Mouse (Mus musculus) A20 (cell line): ENCODE data around the gene Ahr.

ENCODE experiments used
- DNase-seq: peaks from one replicate; pipeline ENCODE4 v3.0.0-alpha.2; 2011; ENCODE audit warnings: low read depth, low spot score

Ahr gene

GRCm38 (mm10) chr12:35534754-35535236, at the start of gene Ahr:
Gene Ahr, minus strand, starts transcription at chr12:35535038.
- peak; percentile 89 for DNase-seq

DNA sequence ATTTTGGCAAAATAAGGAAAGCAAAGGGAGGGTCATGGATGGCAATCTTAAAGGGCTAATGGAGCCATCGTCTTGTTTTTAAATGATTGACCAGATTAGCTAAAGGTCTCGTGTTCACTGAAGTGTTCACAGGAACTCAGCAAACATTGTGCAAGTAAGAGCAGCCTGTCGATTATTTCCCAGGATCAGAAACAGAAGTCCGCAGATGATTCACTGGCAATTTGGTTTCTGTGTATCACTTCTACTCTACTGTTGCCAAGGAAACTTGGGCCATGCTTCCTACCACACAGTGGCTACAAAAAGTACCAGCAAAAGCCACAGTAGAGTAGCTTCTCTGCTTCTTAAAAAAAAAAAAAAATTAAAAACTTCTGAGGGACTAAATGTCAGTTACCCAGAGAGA, 44.0 kb upstream of the Ahr start:
- DNase-seq, result no peak

DNA sequence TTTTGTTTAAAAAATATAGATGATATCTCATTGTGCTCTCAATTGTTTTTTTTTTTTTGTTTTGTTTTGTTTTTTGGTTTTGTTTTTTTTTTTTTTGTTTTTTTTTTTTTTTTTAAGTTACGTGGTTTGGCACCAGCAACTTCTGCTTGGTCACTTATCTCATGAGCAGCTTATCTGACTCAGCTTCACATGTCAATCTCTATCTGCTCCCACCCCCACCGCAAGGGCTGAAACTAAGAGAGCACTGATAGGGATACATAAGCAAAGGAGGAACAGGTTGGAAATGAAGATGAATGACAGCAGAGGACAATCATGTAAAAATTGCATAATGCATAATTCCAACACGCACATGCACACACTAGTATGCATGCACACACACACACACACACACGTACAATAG, 41.3 kb upstream of the Ahr start:
- DNase-seq, result no peak

GRCm38 (mm10) chr12:35573713-35574112, 38.9 kb upstream of the Ahr start:
- DNase-seq, result no peak

DNA sequence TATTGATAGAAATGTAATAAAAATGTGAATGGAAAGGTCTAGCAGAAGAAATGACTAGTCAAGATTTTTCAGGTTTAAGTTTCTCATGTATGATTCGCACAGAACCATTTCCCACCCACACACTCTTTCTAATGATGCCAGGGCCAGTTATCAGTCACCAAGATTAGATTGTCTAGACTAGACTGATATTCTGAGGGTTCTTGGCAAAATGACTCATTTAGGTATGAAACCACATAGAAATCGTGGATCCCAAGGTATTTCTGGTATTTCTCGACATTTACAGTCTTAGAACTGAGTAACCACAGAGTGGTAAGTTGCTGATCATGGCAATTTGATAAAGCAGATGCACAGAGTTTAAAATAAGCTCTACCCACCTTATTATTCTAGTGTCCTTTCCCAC, 28.0 kb upstream of the Ahr start:
- DNase-seq, result no peak

DNA sequence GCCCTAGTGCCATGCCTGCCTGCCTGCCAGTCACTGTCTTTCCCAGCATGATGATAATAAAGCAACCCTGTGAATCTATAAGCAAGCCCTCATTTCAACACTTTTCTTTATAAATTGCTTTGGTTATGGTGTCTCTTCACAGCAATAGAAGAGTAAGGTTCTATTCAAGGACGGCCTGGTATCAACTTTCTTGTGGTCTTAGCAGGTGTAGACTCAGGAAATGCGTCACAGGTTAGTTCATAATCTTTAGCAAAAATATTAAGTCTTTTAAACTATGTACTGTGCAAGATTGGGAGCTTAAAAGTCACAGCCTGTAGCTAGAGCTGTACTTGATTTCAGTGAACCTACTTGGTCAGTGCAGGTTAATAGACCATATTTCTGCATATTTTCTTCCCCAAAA, 24.0 kb upstream of the Ahr start:
- DNase-seq, result no peak

GRCm38 (mm10) chr12:35555925-35556324, 21.1 kb upstream of the Ahr start:
- no peak for DNase-seq

DNA sequence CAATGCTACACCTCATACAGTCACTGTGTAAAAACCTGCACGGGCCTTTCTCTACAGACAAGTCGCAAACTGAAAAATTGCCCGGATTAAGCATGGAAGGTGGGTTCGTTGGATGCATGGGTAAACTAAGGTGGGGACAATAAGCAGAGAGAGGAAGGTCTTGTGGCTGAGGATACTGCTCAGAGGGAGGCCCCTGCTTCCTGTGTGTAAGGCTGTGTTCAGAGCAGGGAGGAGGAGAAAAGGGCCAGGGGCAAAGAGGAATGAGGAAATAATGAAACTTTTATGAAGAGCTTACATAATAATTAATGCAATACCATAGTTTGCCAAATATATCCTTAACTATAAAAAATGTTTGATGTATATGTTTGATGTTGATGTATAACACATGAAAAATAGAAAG, 19.5 kb upstream of the Ahr start:
- no peak for DNase-seq

GRCm38 (mm10) chr12:35553174-35553573, 18.3 kb upstream of the Ahr start:
- DNase-seq, result peak; percentile 76

- no peak for DNase-seq
Observed at GRCm38 (mm10) chr12:35550299-35550698, 15.5 kb upstream of the Ahr start.

DNA sequence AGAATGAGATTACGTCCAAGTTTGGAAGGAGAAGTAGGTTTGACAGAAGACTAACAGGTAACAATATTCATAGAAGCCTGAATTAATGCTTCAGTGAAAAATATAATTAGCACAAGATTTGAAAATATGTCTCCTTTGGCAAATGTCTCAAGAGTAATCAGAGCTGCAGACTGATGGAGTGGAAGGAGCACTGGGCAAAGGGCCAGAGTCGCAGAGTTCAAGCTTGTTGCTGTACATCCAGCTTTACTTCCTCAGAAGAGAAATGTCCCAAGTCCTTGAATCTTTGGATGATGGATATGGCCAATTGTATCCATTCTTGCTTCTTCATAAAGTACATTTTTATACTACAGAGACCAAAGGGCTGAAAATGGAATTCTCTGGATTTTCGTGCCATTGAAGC, 8.0 kb upstream of the Ahr start:
- no peak for DNase-seq

DNA sequence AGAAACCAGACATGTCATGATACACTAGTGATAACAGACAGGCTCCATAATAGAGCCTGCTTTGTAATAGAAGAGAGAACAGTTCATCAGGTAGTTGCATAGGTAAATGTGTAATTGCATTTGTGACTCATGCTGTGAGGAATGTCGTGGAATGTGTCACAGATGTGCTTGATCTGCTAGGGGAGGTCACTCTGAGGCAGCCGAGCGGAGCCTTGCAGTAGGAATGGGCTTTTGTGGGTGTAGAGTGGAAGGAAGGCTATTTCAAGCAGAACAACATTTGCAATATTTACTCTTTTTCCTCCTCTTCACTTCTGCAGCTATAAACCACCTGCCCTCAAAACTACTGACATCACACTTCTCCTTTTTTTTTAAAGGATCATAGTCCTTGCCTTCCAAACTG, 4.0 kb upstream of the Ahr start:
- no peak for DNase-seq

DNA sequence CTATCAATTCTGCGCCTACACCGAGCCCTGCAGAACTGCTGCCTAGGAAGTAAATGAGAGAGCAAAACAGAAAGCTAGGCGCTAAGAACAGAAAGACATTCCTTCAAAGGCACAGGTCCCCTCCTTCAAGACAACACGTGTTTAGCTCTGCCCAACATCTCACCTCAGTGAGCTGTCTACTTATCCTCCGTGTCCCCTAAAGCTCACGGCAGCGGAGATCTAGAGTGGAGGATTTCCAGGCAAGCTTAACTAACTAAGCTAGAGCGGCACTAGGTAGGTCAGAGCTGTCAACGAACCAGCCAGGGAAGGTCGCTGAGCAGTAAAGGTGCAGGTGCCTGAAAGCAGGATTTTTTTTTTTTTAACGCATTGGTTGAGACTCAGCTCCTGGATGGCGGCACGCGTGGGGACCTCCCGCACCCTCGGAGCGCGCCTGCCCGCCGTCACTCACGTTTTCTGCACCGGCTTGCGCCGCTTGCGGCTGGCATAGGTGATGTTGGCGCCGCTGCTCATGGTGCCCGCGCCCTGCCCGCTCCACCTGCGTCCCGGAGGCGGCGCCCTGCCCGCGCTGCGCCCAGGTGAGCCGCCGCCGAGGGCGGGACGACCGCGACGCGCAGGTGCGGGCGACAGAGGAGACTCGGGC, 604 bp downstream of the Ahr start:
- peak; percentile 71 for DNase-seq

- DNase-seq, result no peak
Observed at GRCm38 (mm10) chr12:35533748-35534113, 1.1 kb downstream of the Ahr start.

GRCm38 (mm10) chr12:35533133-35533532, 1.7 kb downstream of the Ahr start:
- no peak for DNase-seq

DNA sequence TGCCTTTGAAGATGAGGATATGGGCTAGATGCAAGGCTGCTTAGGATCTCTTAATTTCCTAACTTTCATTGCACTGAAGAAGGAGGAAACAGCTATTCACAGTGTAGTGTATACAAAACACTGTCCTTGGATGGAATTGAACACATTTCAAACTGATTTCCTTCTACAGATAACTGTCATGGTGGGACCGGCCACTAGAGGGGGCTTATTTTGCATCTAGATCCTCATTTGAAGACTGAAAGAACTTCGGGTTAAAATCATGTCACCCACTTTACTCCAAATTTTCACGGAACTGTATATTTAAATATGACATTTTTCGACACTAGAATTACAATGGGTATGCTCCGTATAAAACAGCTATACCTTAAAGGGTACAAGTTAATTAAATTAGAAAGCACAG, 2.7 kb downstream of the Ahr start:
- DNase-seq, result peak; percentile 74

DNA sequence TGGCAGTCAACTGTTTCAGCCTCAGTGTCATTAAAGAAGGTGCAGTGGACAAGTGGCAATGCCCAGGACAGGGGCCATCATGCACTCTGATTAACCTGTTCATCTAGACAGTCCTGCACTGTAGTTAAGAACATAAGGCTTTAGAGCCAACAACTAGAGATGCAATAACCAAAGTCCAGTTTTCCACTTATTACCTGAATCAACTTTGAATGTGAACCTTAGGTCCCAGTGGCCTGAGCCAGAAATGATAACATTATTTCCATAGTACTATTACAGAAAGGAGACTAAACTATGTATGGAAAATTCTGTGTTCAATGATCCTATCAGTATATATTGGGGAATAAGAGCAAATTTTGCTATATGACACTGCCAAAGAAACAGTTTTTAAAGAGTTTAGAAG, 4.3 kb downstream of the Ahr start:
- DNase-seq, result no peak

GRCm38 (mm10) chr12:35527429-35527828, 7.4 kb downstream of the Ahr start:
- DNase-seq, result no peak

DNA sequence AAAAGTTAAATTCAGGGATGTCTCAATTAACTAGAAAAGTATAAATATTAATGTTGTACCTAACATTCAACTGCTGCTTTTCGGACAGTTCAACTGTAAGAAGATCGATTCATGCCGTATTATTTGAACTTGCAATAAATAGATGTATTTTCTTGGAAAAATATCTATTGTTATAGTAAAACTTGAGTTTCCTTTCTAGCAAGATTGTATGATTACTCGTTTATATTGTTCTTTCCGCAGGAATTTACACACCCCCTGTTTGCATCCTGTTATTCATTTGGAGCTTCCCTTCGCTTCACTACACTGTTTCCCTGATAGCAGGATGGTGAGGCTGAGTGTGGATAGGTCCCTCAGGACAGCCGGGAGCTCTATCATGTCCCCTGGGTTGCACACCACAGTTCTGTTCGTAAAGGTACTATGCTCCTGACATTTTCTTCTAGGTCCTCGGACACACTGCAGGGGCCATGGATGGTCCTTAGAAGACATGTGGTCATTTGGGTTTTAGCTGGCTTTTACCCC, 12.2 kb downstream of the Ahr start:
- DNase-seq, result no peak

DNA sequence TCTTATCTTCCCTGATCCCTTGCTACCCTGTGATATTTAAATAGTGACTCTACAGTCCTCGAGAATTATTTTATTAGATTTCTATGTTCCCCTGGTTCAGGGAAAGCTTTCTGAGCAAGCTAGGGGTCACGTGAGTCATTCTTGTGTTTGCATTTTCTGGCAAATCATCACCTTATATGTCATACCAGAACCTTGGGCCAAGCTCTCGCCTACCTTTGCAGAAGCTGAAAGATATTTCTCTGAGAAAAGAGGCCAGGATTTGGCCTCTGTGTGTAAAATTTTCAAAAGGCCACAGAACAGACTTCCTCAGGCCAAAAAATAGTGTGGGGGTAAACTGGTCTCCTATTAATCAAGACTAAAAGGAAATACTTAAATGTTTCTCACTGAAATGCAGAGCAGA, 19.2 kb downstream of the Ahr start:
- no peak for DNase-seq

- DNase-seq, result no peak
Observed at GRCm38 (mm10) chr12:35514671-35515070, 20.2 kb downstream of the Ahr start.

DNA sequence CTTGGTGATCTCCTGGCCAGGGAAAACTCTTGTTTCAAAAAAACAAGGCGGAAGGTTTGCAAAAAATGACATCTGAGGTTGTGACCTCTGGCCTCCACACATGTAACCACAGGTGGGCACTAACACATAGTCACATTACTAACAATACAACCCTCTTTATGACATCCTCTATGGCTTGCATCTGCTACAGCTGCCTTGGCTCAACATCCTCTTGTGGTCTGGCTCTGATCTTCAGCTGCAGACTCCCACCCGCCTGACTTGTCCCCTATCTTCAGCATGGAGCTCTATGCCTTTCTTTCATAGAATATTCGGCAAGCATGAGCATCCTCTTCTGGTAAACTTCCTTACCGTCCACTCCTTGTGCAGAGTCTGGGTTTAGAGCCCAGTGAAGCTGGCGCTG, 24.1 kb downstream of the Ahr start:
- no peak for DNase-seq

DNA sequence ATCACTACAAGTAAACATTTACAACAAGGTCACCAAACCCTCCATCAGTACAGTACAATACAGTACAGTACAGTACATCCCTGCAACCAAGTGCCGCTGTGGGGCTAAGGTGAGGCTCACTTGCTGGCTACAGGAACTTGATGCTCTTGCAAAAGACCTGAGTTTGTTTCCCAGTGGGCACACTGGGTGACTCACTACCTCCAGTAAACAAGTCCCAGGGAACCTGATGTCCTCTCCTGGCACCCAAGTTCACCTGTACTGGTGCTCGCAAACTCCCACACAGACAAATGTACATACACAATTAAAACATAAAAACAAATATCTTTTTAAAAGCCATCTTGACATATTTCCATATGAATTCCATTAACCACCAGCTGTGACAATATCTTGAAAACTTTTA, 28.5 kb downstream of the Ahr start:
- no peak for DNase-seq

DNA sequence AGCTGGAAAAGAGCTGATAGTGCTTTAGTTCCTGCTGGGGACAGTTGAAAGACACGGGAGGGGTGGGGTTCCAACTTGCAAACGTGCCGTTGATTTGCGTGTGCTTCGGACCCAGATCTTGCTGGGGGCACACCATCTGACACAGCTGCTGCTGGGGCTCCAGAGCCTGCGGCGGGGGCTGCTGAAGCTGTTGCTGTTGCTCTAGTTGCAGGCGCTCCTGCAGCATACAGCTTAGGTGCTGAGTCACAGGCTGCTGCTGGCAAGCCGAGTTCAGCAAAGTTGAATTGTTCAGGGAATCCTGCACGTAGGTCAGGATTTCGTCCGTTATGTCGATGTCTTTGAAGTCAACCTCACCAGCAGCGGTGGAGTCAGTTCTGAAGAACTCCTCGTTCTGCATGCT, 30.8 kb downstream of the Ahr start:
- DNase-seq, result no peak
